Comparison of ENCODE assay signal across 8 mouse cellular contexts in the genomic region with DNA sequence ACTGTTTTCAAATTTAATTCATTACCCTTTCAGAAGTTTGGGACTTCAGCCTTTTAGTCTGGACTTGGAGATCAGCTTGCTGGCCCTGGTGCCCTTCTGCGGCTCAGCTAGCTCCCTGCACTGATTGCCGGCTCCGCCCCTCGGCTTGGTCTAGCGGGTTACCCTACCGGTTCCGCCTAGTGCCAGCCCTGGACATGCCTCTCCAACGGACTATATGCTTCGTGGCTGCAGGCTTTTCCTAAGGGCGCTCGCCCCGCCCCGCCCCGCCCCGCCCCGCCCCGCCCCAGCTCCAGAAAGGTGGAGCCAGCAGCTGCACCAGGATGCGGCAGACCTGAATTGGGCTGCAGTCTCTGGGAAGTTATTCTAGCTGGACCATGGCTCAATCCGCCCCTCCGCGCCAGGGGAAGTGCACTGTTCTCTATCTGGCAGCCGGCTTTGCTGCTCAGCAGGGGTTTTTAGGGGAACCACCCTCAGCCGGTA. TPM values are rescaled to one million over a fixed set of nuclear protein-coding genes. Genes with fewer than 3 reads are reported as not detected.
DNase-seq lines count a peak whose midpoint lies in the region; ATAC-seq and TF ChIP-seq lines count a peak whose summit lies in the region.

No protein-coding gene starts in this region.

- TF ChIP-seq POLR2A in liver, adult 2 months (IDR thresholded peaks at IDR 0.05; ENCODE audit: extremely low read depth, insufficient read depth, low read length): peak; percentile 76

- no peak for TF ChIP-seq CTCF in liver, adult 2 months (IDR thresholded peaks at IDR 0.05; ENCODE audit: low read depth, low read length)
- TF ChIP-seq CTCF in midbrain, postnatal 0 days (IDR thresholded peaks at IDR 0.05): no peak

- H3K9ac ChIP-seq in embryonic facial prominence, embryonic 11.5 days (replicated peaks; ENCODE audit: low read length): peak overlapping the region; percentile 57
- H3K9ac ChIP-seq in liver, adult 2 months (ENCODE audit: low read depth, low read length): peak overlapping the region; percentile 20
- peak overlapping the region; percentile 39 for H3K9ac ChIP-seq in midbrain, postnatal 0 days (replicated peaks; ENCODE audit: low read length, poor library complexity, severe bottlenecking)

- no peaks in the 10 kb centered on the region for H3K79me2 ChIP-seq in liver, adult 2 months (ENCODE audit: control insufficient read depth, insufficient read depth, low read length)

- H3K9me3 ChIP-seq in embryonic facial prominence, embryonic 11.5 days (replicated peaks; ENCODE audit: control insufficient read depth, low read length): no peaks in the 10 kb centered on the region
- no peaks in the 10 kb centered on the region for H3K9me3 ChIP-seq in midbrain, postnatal 0 days (ENCODE audit: low read length)

- ATAC-seq in embryonic facial prominence, embryonic 11.5 days (replicated peaks; ENCODE audit: insufficient number of reproducible peaks, low FRiP score, low TSS enrichment, low read depth): peak; percentile 85
- ATAC-seq in midbrain, postnatal 0 days (ENCODE audit: low FRiP score): no peak

- 0 out of 2 replicates have a peak overlapping the region, but pooled peaks have one; percentile 35 for H3K27ac ChIP-seq in embryonic facial prominence, embryonic 11.5 days (replicated peaks; ENCODE audit: low read depth, low read length)
- peak overlapping the region; percentile 39 for H3K27ac ChIP-seq in liver, adult 2 months (replicated peaks; ENCODE audit: insufficient read depth, low read depth, low read length)
- 0 out of 2 replicates have a peak overlapping the region, but pooled peaks have one; percentile 32 for H3K27ac ChIP-seq in midbrain, postnatal 0 days (ENCODE audit: low read depth, low read length)

- H3K27me3 ChIP-seq in embryonic facial prominence, embryonic 11.5 days (ENCODE audit: control insufficient read depth, insufficient read depth, low read length): no peaks in the 10 kb centered on the region
- H3K27me3 ChIP-seq in liver, adult 2 months (ENCODE audit: control insufficient read depth, insufficient read depth, low read length): no peaks in the 10 kb centered on the region
- H3K27me3 ChIP-seq in midbrain, postnatal 0 days (ENCODE audit: insufficient read depth, low read length): no peaks in the 10 kb centered on the region

- under 1% methylated on average over 23 of the region's 23 CpGs for WGBS in embryonic facial prominence, embryonic 11.5 days
- under 1% methylated on average over 22 of the region's 23 CpGs for WGBS in liver, adult 2 months
- 1% methylated on average over 22 of the region's 23 CpGs for WGBS in midbrain, postnatal 0 days

- H3K36me3 ChIP-seq in embryonic facial prominence, embryonic 11.5 days (replicated peaks; ENCODE audit: control insufficient read depth, insufficient read depth, low read depth, low read length): no peaks in the 10 kb centered on the region
- no peaks in the 10 kb centered on the region for H3K36me3 ChIP-seq in liver, adult 2 months (ENCODE audit: control insufficient read depth, insufficient read depth, low read length)
- no peaks in the 10 kb centered on the region for H3K36me3 ChIP-seq in midbrain, postnatal 0 days (ENCODE audit: insufficient read depth, low read length)

- no peaks in the 10 kb centered on the region; the same call in 1 of the 2 replicates for H3K4me1 ChIP-seq in embryonic facial prominence, embryonic 11.5 days (ENCODE audit: control insufficient read depth, insufficient read depth, low read length)
- no peaks in the 10 kb centered on the region; the same call in none of the 2 replicates for H3K4me1 ChIP-seq in liver, adult 2 months (ENCODE audit: control insufficient read depth, insufficient read depth, low read length)
- H3K4me1 ChIP-seq in midbrain, postnatal 0 days (ENCODE audit: insufficient read depth, low read length): no peaks in the 10 kb centered on the region

- peak overlapping the region; percentile 55 for H3K4me2 ChIP-seq in embryonic facial prominence, embryonic 11.5 days (ENCODE audit: low read depth, low read length)
- peak overlapping the region; percentile 78 for H3K4me2 ChIP-seq in midbrain, postnatal 0 days (ENCODE audit: low read depth, low read length, poor library complexity, severe bottlenecking)

- peak; percentile 97 for DNase-seq in 416B (ENCODE audit: low read depth)
- peak; percentile 95 for DNase-seq in adrenal gland, postnatal 14 days
- peak; percentile 86 for DNase-seq in embryonic facial prominence, embryonic 11.5 days (ENCODE audit: low spot score)
- DNase-seq in heart, adult 18-20 months: peak; percentile 88 to 94
- peak; percentile 94 for DNase-seq in kidney, adult 11 months
- peak; percentile 95 for DNase-seq in liver, adult 2 months (ENCODE audit: extremely low read depth, low read depth, low spot score)
- peak; percentile 53 for DNase-seq in midbrain, postnatal 0 days (ENCODE audit: low spot score)
- peak; percentile 76 to 81 for DNase-seq in spleen, postnatal 36 days (ENCODE audit: low spot score in 2 of 2)

- peak overlapping the region; percentile 21 for H3K4me3 ChIP-seq in embryonic facial prominence, embryonic 11.5 days (ENCODE audit: low read depth, low read length)
- peak overlapping the region; percentile 8; the same call in 1 of the 2 replicates for H3K4me3 ChIP-seq in liver, adult 2 months (ENCODE audit: insufficient read depth, low read depth, low read length)
- H3K4me3 ChIP-seq in midbrain, postnatal 0 days (ENCODE audit: low read depth, low read length): peak overlapping the region; percentile 32

RNA-seq across cellular contexts. Expression of a gene that starts 4.7 kb away (rescaled TPM):
- 221 and 223 TPM in 2 replicates for total RNA-seq in adrenal gland, postnatal 14 days (2021)
- 158 and 159 TPM in 2 replicates for polyA plus RNA-seq in embryonic facial prominence, embryonic 11.5 days (2014; fragmentation: Nextera tagmentation; extraction: Ambion mirVana)
- 100 to 1,000 TPM; 286 to 355 TPM for total RNA-seq in heart, adult 18-20 months (2021)
- total RNA-seq in liver, adult 2 months (2014; rRNA removed): 90.8 and 94.4 TPM in 2 replicates
- 163 TPM in 2 replicates for polyA plus RNA-seq in liver, adult 2 months (2012; rRNA removed)
- 68.6 and 86.2 TPM in 2 replicates for total RNA-seq in midbrain, postnatal 0 days (2014; rRNA removed)
- polyA plus RNA-seq in midbrain, postnatal 0 days (2015; fragmentation: Nextera tagmentation; extraction: Ambion mirVana): 101 and 106 TPM in 2 replicates

RNA-seq across cellular contexts. Expression of a gene that starts 7.2 kb away (rescaled TPM):
- 52.3 and 56.4 TPM in 2 replicates for total RNA-seq in adrenal gland, postnatal 14 days (2021)
- polyA plus RNA-seq in embryonic facial prominence, embryonic 11.5 days (2014; fragmentation: Nextera tagmentation; extraction: Ambion mirVana): 36.3 and 39.3 TPM in 2 replicates
- 10 to 100 TPM; 40.9 to 45.1 TPM for total RNA-seq in heart, adult 18-20 months (2021)
- 4.6 and 7.7 TPM in 2 replicates for total RNA-seq in liver, adult 2 months (2014; rRNA removed)
- polyA plus RNA-seq in liver, adult 2 months (2012; rRNA removed): 36.2 and 43.1 TPM in 2 replicates
- total RNA-seq in midbrain, postnatal 0 days (2014; rRNA removed): 41.3 and 46.8 TPM in 2 replicates
- 63.9 and 64.9 TPM in 2 replicates for polyA plus RNA-seq in midbrain, postnatal 0 days (2015; fragmentation: Nextera tagmentation; extraction: Ambion mirVana)

RNA-seq across cellular contexts. Expression of a gene that starts 19.5 kb away (rescaled TPM):
- 0.33 and 0.68 TPM in 2 replicates for total RNA-seq in adrenal gland, postnatal 14 days (2021)
- polyA plus RNA-seq in embryonic facial prominence, embryonic 11.5 days (2014; fragmentation: Nextera tagmentation; extraction: Ambion mirVana): 6.6 and 6.7 TPM in 2 replicates
- total RNA-seq in heart, adult 18-20 months (2021): under 1 TPM; 0.87 TPM
- 5.0 TPM in 1 of 2 replicates, not detected in the other for total RNA-seq in liver, adult 2 months (2014; rRNA removed)
- 0.21 and 0.34 TPM in 2 replicates for polyA plus RNA-seq in liver, adult 2 months (2012; rRNA removed)
- total RNA-seq in midbrain, postnatal 0 days (2014; rRNA removed): 0.14 and 0.33 TPM in 2 replicates
- 0.35 and 0.56 TPM in 2 replicates for polyA plus RNA-seq in midbrain, postnatal 0 days (2015; fragmentation: Nextera tagmentation; extraction: Ambion mirVana)

RNA-seq across cellular contexts. Expression of a gene that starts 20.8 kb away (rescaled TPM):
- 90.3 and 96.7 TPM in 2 replicates for total RNA-seq in adrenal gland, postnatal 14 days (2021)
- 44.8 and 46.2 TPM in 2 replicates for polyA plus RNA-seq in embryonic facial prominence, embryonic 11.5 days (2014; fragmentation: Nextera tagmentation; extraction: Ambion mirVana)
- total RNA-seq in heart, adult 18-20 months (2021): 10 to 100 TPM; 33.0 to 37.1 TPM
- 4.6 and 6.4 TPM in 2 replicates for total RNA-seq in liver, adult 2 months (2014; rRNA removed)
- 42.9 and 81.3 TPM in 2 replicates for polyA plus RNA-seq in liver, adult 2 months (2012; rRNA removed)
- 80.5 and 84.0 TPM in 2 replicates for total RNA-seq in midbrain, postnatal 0 days (2014; rRNA removed)
- polyA plus RNA-seq in midbrain, postnatal 0 days (2015; fragmentation: Nextera tagmentation; extraction: Ambion mirVana): 52.1 and 65.4 TPM in 2 replicates

RNA-seq across cellular contexts. Expression of a gene that starts 53.9 kb away (rescaled TPM):
- 35.7 and 45.2 TPM in 2 replicates for total RNA-seq in adrenal gland, postnatal 14 days (2021)
- 18.6 and 24.8 TPM in 2 replicates for polyA plus RNA-seq in embryonic facial prominence, embryonic 11.5 days (2014; fragmentation: Nextera tagmentation; extraction: Ambion mirVana)
- 1 to 10 TPM; 5.5 to 7.5 TPM for total RNA-seq in heart, adult 18-20 months (2021)
- total RNA-seq in liver, adult 2 months (2014; rRNA removed): 6.5 and 8.6 TPM in 2 replicates
- 9.8 and 15.1 TPM in 2 replicates for polyA plus RNA-seq in liver, adult 2 months (2012; rRNA removed)
- total RNA-seq in midbrain, postnatal 0 days (2014; rRNA removed): 20.3 and 21.0 TPM in 2 replicates
- polyA plus RNA-seq in midbrain, postnatal 0 days (2015; fragmentation: Nextera tagmentation; extraction: Ambion mirVana): 18.5 and 18.7 TPM in 2 replicates
